Mouse (Mus musculus): Measurements from ENCODE around the gene Abca7. TPM values are rescaled to one million over a fixed set of nuclear protein-coding genes. Genes with fewer than 3 reads are reported as not detected.
A peak's percentile ranks its signal among the peaks of the same experiment; 100 is the strongest.
"Not testable (repeated sequence)": the region's sequence is repeated elsewhere in the genome, so short reads cannot be mapped to it uniquely, and the experiment has no call there.

Gene Abca7
- polyA plus RNA-seq, 1 experiment from 2014 or later, result 3.4 TPM

DNA sequence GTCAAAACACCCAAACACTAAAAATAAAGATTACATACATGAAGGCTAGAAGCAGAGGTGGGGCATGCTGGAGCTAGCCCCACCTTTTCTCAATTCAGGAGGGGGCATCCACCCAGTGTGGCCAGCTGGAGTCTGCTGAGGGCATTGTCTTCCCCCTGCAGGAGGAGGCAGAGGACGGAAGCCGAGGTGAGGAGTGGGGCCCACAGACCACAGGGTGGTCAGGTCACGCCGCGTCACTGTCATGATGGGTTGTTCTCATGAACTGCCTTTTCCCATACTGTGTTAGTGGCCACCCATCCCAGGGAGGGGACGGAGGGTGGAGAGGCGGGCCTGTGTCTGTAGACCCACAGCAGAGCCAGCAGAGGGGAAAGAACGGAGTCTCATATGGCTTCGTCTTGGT, 33.9 kb downstream of the Abca7 start:
- Histone ChIP-seq H3K36me3 (ENCODE audit: control insufficient read depth, insufficient read depth, low read length) (no peaks in the 10 kb centered on the region), H3K4me2 (ENCODE audit: low read depth, low read length) (no peak overlapping the region), H3K9me3 (ENCODE audit: control insufficient read depth, low read length) (no peaks in the 10 kb centered on the region), H3K4me3 (ENCODE audit: low read length) (no peak overlapping the region), H3K27ac (ENCODE audit: low read length) (no peak overlapping the region), H3K9ac (ENCODE audit: low read depth, low read length) (no peak overlapping the region), H3K4me1 (ENCODE audit: control insufficient read depth, insufficient read depth, low read length) (peaks cover 36% of the 10 kb centered on the region), H3K27me3 (replicated peaks; ENCODE audit: control insufficient read depth, insufficient read depth, low read length) (no peaks in the 10 kb centered on the region)
- no peak for ATAC-seq
- 85% methylated on average over 9 of the region's 9 CpGs for WGBS

DNA sequence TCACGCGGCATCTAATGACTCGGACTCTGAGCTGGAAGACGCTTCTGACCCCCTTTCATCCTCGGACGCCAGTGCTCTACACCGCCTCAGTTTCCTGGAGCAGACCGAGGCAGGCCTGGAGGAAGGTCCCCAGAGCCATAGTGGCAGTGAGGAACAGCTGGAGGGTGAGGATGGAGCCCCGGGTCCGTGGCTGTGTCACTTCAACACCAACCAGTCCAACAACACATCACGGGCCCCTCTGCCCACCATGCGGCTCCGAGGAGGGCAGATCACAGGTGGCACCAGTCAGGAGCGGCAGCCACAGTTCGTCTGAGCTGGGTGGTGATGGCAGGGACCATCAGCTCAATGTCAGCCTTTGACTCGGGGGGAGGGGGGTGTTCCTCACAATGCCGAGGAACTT, 34.4 kb downstream of the Abca7 start:
- Histone ChIP-seq H3K4me2 (ENCODE audit: low read depth, low read length) (no peak overlapping the region), H3K9ac (ENCODE audit: low read depth, low read length) (no peak overlapping the region), H3K27me3 (replicated peaks; ENCODE audit: control insufficient read depth, insufficient read depth, low read length) (no peaks in the 10 kb centered on the region), H3K9me3 (ENCODE audit: control insufficient read depth, low read length) (no peaks in the 10 kb centered on the region), H3K4me3 (ENCODE audit: low read length) (no peak overlapping the region), H3K27ac (ENCODE audit: low read length) (no peak overlapping the region), H3K4me1 (ENCODE audit: control insufficient read depth, insufficient read depth, low read length) (peaks cover 34% of the 10 kb centered on the region), H3K36me3 (ENCODE audit: control insufficient read depth, insufficient read depth, low read length) (peaks cover 2% of the 10 kb centered on the region; the same call in 1 of the 2 replicates)
- WGBS, result 88% methylated on average over 17 of the region's 17 CpGs
- no peak for ATAC-seq

DNA sequence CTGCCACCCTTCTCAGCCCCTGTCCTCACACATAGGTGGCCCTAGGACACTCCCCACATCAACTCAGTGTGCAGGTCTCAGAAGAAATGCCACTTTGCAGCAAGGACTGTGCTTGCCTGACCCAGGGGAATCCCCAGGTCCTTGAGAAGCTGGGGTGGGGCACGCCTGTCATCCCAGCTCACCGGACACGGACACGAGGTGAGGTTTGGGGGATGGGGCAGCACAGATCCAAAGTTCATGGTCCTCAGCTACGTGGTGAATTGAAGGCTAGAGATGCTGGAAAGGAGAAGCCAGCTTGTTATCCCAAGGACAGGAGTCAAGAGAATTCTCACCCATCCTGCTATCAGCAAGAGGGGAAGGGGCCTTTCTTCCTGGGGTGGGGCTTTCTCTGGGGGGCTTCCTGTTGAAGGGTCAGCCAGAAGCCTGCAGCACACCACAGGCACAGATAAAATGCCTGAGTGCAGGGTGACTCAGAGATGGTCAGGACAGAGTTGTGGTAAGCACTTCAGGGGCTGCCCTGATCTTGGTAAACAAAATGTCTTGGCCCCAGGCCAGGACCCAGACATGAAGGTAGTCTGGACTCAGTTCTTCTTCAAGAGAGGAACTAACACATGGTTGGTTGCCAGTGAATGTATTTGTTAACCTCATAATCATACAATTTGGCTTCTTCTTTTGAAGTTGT, 36.6 kb downstream of the Abca7 start:
- H3K9me3 ChIP-seq (ENCODE audit: control insufficient read depth, low read length), result no peaks in the 10 kb centered on the region
- peaks cover 32% of the 10 kb centered on the region for H3K4me1 ChIP-seq (ENCODE audit: control insufficient read depth, insufficient read depth, low read length)
- H3K4me2 ChIP-seq (ENCODE audit: low read depth, low read length), result peak overlapping the region; percentile 26; the same call in 1 of the 2 replicates
- 34% methylated on average over 5 of the region's 5 CpGs for WGBS
- H3K27ac ChIP-seq (ENCODE audit: low read length), result peak overlapping the region; percentile 96
- ATAC-seq, result peak; percentile 69
- H3K27me3 ChIP-seq (replicated peaks; ENCODE audit: control insufficient read depth, insufficient read depth, low read length), result no peaks in the 10 kb centered on the region
- H3K36me3 ChIP-seq (ENCODE audit: control insufficient read depth, insufficient read depth, low read length), result peaks cover 12% of the 10 kb centered on the region
- H3K9ac ChIP-seq (ENCODE audit: low read depth, low read length), result peak overlapping the region; percentile 25
- H3K4me3 ChIP-seq (ENCODE audit: low read length), result no peak overlapping the region

DNA sequence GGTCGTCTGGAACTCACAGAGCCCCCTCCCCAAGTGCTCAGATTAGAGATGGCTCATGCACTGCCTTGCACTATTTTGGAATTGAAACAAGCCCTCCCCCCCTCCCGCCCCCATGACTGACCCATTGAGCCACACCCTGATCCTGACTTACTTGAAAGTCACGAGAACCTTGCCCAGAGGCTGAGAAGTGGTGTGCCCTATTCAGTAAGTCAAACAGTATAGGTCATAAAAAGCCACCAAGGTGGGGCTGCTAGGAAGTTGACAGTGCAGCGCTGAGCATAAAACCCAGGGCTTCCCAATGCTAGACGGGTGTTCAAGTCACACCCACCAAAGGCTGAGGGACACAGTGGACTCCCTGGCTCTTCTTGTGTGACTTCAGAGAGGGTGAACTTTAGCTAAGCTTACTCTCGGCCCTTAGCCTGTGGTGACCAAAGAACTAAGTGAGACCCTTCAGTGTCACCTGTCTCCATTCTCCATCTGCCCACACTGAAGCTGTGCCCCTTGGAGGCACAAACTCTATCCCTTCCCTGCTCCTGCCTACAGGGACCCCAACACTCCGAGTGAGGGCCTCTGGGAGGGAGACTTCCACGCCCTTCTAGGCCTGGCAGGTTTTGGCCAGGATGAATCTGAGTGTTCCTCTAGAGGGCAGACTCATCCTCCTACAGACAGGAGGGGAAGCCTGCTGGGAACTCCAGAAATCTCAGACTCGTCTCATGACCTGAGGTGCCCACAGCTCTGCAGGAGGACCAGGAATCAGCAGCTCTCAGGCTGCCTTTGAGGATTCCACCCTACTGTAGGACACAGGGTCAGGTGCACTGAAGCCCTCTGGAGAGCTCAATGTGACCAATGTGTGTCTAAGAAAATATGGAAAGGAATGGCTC, 37.5 kb downstream of the Abca7 start:
- peak; percentile 91 for ATAC-seq
- H3K4me2 ChIP-seq (ENCODE audit: low read depth, low read length), result peak overlapping the region; percentile 26; the same call in 1 of the 2 replicates
- 24% methylated on average over 9 of the region's 9 CpGs for WGBS
- H3K27ac ChIP-seq (ENCODE audit: low read length), result peak overlapping the region; percentile 96
- no peaks in the 10 kb centered on the region for H3K27me3 ChIP-seq (replicated peaks; ENCODE audit: control insufficient read depth, insufficient read depth, low read length)
- H3K9me3 ChIP-seq (ENCODE audit: control insufficient read depth, low read length), result no peaks in the 10 kb centered on the region
- peak overlapping the region; percentile 53 for H3K9ac ChIP-seq (ENCODE audit: low read depth, low read length)
- H3K4me3 ChIP-seq (ENCODE audit: low read length), result peak overlapping the region; percentile 11; the same call in 1 of the 2 replicates
- H3K36me3 ChIP-seq (ENCODE audit: control insufficient read depth, insufficient read depth, low read length), result peaks cover 12% of the 10 kb centered on the region
- H3K4me1 ChIP-seq (ENCODE audit: control insufficient read depth, insufficient read depth, low read length), result peaks cover 38% of the 10 kb centered on the region

DNA sequence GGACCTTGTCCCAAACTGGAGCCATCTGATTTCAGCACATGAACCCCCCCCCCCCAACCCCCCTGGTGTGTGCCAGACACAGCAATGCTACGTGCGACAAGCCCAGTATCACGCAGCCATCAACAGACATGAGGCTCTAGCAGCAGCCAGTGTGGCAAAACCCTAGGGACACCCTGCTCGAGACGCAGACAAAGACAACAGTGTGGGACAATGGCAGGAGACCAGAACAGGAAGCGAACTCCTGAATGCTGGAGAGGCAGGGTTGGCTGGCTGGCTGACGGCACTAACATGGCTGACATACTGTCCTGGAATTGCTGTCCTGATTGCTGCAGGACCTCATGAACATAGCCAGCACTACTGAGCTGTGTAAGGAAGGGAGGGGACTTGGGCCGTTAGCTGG, 38.9 kb downstream of the Abca7 start:
- no peak overlapping the region for H3K4me2 ChIP-seq (ENCODE audit: low read depth, low read length)
- WGBS, result 81% methylated on average over 8 of the region's 8 CpGs
- peaks cover 41% of the 10 kb centered on the region for H3K4me1 ChIP-seq (ENCODE audit: control insufficient read depth, insufficient read depth, low read length)
- peaks cover 12% of the 10 kb centered on the region for H3K36me3 ChIP-seq (ENCODE audit: control insufficient read depth, insufficient read depth, low read length)
- no peak overlapping the region for H3K4me3 ChIP-seq (ENCODE audit: low read length)
- ATAC-seq, result no peak
- no peaks in the 10 kb centered on the region for H3K9me3 ChIP-seq (ENCODE audit: control insufficient read depth, low read length)
- H3K27ac ChIP-seq (ENCODE audit: low read length), result peak overlapping the region; percentile 96; the same call in 1 of the 2 replicates
- no peaks in the 10 kb centered on the region for H3K27me3 ChIP-seq (replicated peaks; ENCODE audit: control insufficient read depth, insufficient read depth, low read length)
- H3K9ac ChIP-seq (ENCODE audit: low read depth, low read length), result no peak overlapping the region

DNA sequence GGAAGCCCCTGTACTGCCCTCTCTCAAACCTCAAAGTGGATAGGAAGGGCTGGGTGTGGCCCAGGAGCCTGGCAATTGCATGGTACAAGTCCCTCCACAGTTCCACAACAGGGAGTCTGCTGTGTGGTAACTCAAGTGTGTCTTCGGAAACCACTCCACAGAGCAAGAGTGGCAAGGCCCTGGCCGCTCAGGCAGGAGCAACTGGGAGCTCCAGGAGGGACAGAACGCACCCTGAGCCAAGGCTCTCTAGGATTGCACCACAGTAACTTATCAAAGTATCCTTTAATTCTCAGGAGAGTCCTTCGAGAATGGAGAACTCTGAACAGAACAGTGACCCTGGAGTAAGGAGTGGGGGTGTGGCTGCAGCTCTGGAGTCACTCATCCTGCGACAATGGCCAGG, 39.4 kb downstream of the Abca7 start:
- peaks cover 41% of the 10 kb centered on the region for H3K4me1 ChIP-seq (ENCODE audit: control insufficient read depth, insufficient read depth, low read length)
- peaks cover 12% of the 10 kb centered on the region for H3K36me3 ChIP-seq (ENCODE audit: control insufficient read depth, insufficient read depth, low read length)
- no peak overlapping the region for H3K4me2 ChIP-seq (ENCODE audit: low read depth, low read length)
- H3K4me3 ChIP-seq (ENCODE audit: low read length), result no peak overlapping the region
- H3K27me3 ChIP-seq (replicated peaks; ENCODE audit: control insufficient read depth, insufficient read depth, low read length), result no peaks in the 10 kb centered on the region
- no peak for ATAC-seq
- no peaks in the 10 kb centered on the region for H3K9me3 ChIP-seq (ENCODE audit: control insufficient read depth, low read length)
- H3K27ac ChIP-seq (ENCODE audit: low read length), result 0 out of 2 replicates have a peak overlapping the region, but pooled peaks have one; percentile 96
- WGBS, result 78% methylated on average over 5 of the region's 5 CpGs
- no peak overlapping the region for H3K9ac ChIP-seq (ENCODE audit: low read depth, low read length)

DNA sequence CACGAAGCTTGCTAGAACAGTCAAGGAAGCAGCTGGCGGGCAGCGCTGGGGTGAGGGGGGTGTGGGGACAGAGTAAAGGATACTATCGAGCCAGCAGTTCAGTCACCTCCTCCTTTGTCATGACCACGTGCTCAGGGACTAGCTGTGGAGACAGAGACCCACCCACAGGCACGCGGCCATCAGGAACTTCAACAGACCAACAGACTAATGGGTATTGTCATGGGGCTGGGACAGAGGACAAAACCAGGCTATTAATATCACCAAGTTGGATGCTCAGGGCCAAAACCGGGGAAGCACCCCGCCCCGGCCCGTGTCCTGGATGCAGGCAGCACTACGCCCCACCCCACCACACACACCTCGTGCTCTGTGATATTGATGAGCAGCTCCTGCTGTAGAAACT, 40.5 kb downstream of the Abca7 start:
- H3K9me3 ChIP-seq (ENCODE audit: control insufficient read depth, low read length), result no peaks in the 10 kb centered on the region
- ATAC-seq, result no peak
- no peaks in the 10 kb centered on the region for H3K27me3 ChIP-seq (replicated peaks; ENCODE audit: control insufficient read depth, insufficient read depth, low read length)
- H3K4me1 ChIP-seq (ENCODE audit: control insufficient read depth, insufficient read depth, low read length), result peaks cover 41% of the 10 kb centered on the region
- no peak overlapping the region for H3K9ac ChIP-seq (ENCODE audit: low read depth, low read length)
- WGBS, result 93% methylated on average over 13 of the region's 13 CpGs
- peaks cover 12% of the 10 kb centered on the region for H3K36me3 ChIP-seq (ENCODE audit: control insufficient read depth, insufficient read depth, low read length)
- no peak overlapping the region for H3K4me3 ChIP-seq (ENCODE audit: low read length)
- no peak overlapping the region for H3K27ac ChIP-seq (ENCODE audit: low read length)
- no peak overlapping the region for H3K4me2 ChIP-seq (ENCODE audit: low read depth, low read length)

DNA sequence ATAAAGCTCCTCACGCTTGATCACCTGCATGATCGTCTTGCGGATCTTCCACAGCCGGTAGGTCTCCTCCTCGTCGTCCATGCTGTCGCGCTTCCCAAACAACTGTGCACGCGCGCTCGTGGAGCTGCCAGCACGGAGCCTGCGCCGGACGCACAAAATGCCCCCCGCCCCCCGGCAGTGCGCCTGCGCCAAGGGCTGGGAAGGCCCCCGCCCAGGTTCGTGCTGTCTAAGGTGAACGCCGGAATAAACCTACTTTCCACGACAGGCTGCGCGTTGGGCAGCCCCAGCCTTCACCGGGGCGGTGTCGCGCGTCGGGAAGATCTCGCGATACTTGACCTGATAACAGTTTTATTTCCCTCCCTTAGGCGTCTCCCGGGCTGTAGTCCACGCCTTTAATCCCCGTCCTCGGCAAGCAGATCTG, 43.3 kb downstream of the Abca7 start, which contains the start of gene Polr2e:
Polr2e (minus strand) TSS at position 237 of the 421 bp plus-strand sequence.
- H3K4me3 ChIP-seq (ENCODE audit: low read length), result peak within 1 kb of the TSS; percentile 87
- under 1% methylated on average over 40 of the region's 40 CpGs for WGBS
- ATAC-seq, result peak; percentile 97

DNA sequence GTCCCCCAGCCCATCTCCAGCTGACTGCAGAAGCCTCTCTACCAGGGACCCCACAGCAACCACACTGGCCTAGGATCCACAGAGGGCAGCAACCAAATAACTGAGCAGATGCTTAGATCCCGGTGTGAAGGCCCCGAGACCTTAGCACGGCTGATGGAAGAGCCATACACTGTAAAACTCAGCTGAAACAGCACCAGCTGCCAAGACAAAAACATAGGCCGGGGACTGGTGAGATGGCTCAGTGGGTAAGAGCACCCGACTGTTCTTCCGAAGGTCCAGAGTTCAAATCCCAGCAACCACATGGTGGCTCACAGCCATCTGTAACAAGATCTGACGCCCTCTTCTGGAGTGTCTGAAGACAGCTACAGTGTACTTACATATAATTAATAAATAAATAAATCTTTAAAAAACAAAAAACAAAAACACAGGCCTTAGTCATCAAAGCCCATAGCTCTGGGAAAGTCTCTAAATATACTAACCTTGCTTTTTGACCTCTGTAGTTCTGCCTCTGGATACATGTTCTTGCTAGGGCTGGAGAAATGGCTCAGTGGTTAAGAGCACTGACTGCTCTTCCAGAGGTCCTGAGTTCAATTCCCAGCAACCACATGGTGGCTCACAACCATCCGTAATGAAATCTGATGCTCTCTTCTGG, 45.2 kb downstream of the Abca7 start:
- 87% methylated on average over 8 of the region's 8 CpGs for WGBS
- H3K9ac ChIP-seq (ENCODE audit: low read depth, low read length); H3K36me3 ChIP-seq (ENCODE audit: control insufficient read depth, insufficient read depth, low read length); H3K4me3 ChIP-seq (ENCODE audit: low read length); H3K27ac ChIP-seq (ENCODE audit: low read length); H3K27me3 ChIP-seq (replicated peaks; ENCODE audit: control insufficient read depth, insufficient read depth, low read length); H3K4me2 ChIP-seq (ENCODE audit: low read depth, low read length); H3K9me3 ChIP-seq (ENCODE audit: control insufficient read depth, low read length); ATAC-seq: not testable (repeated sequence)
- peaks cover 17% of the 10 kb centered on the region for H3K4me1 ChIP-seq (ENCODE audit: control insufficient read depth, insufficient read depth, low read length)

More for the DNA sequence above, 43.3 kb downstream of the Abca7 start, which contains the start of gene Polr2e:
- peaks cover 12% of the 10 kb centered on the region for H3K36me3 ChIP-seq (ENCODE audit: control insufficient read depth, insufficient read depth, low read length)
- H3K4me2 ChIP-seq (ENCODE audit: low read depth, low read length), result peak within 1 kb of the TSS; percentile 58
- H3K27ac ChIP-seq (ENCODE audit: low read length), result peak within 1 kb of the TSS; percentile 43
- peak within 1 kb of the TSS; percentile 80 for H3K9ac ChIP-seq (ENCODE audit: low read depth, low read length)
- H3K4me1 ChIP-seq (ENCODE audit: control insufficient read depth, insufficient read depth, low read length), result peaks cover 21% of the 10 kb centered on the region
- H3K27me3 ChIP-seq (replicated peaks; ENCODE audit: control insufficient read depth, insufficient read depth, low read length), result no peaks in the 10 kb centered on the region
- no peaks in the 10 kb centered on the region for H3K9me3 ChIP-seq (ENCODE audit: control insufficient read depth, low read length)

All from intestine, embryonic 16.5 days (tissue).